Mouse (Mus musculus) forelimb bud, embryonic 11.5 days (tissue): ENCODE measurements at regions not wholly inside any gene's neighbourhood (a gene's known extent, or its start where the extent isn't known, plus 50 kb on each side); places are given as distances from the start of the nearest gene placed in this dataset.
"Not testable (repeated sequence)": the region's sequence is repeated elsewhere in the genome, so short reads cannot be mapped to it uniquely, and the experiment has no call there.

ENCODE experiments used
- DNase-seq: peaks from one replicate; pipeline ENCODE4 v3.0.0-alpha.2; 2012; ENCODE audit warnings: low read depth, low spot score

DNA sequence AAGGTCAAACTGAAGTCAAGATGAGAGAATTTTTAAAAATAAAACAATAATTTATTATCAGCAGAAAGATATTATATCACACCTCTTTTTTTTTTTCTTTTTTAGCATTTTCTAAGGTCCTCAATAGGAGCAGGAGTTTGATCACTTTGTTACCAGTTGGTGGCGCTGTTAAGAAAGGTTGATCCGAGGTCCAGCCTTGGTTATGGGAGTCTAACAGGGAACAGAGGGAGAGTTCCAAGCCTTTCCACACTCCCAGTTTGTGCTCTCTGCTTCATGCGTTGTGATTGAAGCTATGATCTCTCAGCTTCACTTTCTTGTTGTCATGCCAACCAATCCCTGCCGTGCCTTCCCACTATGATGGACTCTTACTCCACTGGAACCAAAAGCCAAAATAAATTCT lies 83.8 kb downstream of the Fam174a start:
- DNase-seq: no peak

DNA sequence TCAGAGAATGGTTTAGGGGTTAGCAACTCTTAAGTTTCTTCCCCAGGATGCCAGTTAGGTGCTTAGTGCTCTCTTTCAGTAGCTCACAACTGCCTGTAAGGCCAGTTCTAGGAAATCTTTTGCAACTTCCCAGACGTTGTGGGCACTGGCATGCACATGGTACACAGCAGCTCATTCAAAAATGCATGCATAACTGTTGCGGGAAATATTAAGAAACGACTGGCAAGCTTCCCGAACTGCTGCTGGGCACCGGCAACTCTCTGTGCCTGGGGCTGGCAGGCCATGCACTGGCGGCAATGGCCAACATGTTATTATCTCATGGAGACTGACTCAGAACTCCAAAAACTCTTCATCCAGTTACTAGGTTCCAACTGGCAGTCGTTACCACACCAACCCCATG lies 86.3 kb downstream of the Fam174a start:
- DNase-seq: no peak

DNA sequence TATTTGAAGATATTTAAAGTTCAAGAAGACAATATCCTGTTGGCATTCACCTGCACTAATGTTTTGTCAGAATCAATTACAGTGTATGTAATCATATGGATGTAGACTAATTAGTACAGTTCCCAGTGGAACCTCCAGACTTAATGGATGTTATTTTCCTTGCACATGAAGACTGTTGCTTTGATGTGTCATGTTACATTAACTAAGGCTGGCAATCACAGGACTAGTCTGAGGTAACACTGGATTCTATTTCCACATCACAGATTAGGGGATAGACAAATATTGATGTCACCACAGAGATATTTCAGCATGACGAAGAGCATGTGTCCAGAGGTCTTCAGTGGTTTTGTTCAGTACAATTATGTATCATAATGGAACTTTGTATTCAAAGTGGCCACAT lies 108.8 kb downstream of the Fam174a start:
- no peak for DNase-seq

DNA sequence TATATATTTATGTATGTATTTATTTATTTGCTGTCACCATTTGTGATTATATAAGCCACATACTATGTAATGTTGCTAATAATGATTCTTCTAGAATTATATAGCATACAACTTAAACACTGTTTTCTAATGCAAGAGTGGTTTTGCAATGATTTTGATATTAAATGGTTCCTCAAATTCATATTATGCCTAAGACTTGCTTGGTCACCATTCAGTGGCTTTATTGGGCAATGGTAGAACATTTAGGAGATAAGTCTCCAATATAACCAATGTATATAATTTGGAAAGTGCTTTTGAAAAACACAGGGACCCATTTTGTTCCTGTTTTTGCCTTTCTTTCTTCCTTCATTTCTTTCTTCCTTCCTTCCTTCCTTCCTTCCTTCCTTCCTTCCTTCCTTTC lies 112.0 kb downstream of the Fam174a start:
- no peak for DNase-seq

DNA sequence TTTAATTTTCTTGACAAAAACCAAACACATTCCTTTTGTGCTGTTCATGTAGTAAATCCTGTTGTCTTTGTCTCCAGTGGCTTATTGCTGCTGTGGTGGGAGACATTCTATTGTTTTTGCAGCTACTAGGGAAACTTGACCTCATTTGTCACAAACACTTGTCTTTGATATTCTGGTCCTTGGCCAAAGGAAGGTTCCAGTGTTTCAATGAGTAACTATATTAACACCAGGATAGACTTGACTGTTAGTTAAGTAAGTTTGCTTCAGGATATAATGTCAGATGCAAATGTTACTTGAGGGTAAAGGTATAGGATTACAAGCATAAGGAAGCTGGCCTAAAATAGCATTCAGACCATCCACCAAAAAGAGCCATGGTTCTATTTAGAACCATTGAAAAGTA lies 123.7 kb downstream of the Fam174a start:
- no peak for DNase-seq

DNA sequence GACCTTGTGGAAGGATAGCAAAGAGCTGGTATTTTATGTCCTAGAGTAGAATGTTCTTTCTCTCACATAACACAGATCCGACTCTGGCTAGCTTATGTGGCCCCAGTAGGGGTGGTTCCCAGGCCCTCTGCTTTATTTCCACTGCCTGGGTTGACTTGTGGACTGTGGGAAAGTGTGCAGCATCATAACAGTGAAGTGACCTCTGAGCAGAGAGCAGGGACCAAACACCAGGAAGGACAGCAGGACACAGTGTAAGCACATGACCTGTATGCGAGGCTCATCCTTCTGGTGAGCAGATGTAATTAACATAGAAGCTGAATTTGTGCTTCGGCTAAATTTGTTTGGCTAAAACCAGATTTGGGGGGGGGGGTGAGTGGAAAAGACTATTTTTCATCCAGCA lies 132.1 kb downstream of the Fam174a start:
- no peak for DNase-seq

DNA sequence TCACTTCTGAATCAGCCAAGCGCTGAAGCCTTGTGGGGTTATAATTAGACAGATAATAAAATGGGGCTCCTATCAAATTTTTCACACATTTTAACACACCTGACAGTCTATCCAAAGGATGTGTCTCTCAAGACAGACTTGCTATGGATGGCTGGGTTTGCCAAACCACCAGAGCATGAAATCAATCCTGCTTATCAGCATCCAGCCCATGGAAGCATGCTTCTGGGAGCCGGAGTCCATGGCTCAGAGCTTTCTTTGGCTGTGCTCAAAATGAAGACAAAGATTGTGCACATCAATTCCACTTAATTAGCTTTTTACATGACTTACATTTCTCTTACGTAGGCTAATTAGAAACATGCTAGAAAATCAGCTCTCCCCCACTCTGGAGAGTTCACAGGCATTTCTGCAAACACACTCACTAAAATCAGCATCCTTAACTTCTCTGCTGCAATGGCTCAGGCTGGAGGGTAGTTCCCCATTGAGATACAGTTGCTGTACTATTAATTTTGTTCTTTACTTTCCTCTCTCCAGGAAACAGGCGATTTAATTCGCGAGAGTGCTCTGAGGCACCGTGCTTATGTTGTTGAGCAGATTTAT lies 135.6 kb downstream of the Fam174a start:
- peak; percentile 13 for DNase-seq

DNA sequence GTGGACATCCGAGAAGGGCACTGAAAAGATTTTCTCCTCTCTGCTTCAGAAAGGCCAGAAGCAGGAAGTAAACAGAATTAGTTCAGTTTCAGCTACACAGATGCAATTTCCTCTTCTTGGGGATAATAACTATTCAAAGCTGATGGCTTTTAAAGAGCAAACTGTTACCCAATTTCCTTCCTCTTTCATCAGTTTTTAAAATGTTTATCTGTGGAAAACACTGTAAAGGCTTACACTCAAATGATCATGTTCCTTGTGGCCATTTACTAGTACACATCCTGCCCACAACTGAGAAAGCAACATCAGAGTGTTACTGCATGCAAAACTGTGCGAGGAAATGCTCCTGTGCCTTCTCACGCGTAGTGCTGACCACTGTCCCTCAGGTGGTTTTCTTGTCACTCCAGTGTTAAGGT lies 137.5 kb downstream of the Fam174a start:
- no peak for DNase-seq

DNA sequence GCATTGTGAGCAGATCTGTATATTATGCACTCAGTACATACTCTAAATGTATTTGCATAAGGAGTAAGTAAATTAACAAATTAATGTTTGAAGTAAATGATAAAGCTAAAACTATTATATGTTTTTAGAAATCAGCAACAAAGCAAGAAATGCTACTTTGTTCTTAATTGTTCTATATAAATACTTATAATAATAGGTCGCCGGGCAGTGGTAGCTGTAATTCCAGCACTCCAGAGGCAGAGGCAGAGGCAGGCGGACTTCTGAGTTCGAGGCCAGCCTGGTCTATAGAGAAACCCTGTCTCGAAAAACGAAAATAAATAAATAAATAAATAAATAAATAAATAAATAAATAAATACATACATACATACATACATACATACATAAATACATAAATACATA lies 138.3 kb downstream of the Fam174a start:
- peak; percentile 92 for DNase-seq

DNA sequence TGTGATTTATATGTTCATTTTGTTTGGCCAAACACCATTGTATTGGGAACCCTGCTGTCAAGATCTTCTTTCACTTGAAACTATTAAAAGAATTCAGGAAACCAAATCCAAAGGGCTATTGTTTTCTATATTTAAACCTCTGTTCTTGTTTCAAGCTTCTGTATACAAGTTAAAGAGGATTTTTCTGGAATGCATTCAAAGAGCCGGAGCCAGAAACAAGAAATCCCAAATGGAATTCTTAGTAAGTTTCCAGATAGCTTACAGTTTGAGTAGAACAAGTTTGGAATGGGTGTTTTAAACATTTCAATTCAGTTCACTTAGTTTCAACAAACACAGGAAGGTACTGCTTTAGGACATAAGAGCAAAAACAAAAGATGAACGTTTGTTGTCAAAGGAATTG lies 140.8 kb downstream of the Fam174a start:
- no peak for DNase-seq

DNA sequence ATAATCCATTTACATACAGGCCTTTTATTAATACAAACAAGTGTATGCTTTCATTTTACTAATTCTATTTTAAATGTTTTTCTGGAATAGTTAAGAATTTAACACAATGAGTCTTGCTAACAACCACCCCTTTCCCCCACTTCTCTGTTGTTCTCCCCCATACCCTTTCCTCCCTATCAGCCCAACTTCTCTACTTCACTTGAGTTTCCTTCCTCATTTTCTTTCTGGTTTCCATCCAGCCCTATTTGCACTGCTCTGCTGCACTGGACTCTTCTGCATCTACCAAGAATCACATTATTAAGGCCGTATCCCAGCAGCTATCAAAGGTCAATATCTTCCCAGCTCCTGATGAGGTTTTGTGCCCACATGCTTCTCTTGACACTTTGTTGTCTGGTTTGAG lies 145.9 kb downstream of the Fam174a start:
- DNase-seq: no peak

DNA sequence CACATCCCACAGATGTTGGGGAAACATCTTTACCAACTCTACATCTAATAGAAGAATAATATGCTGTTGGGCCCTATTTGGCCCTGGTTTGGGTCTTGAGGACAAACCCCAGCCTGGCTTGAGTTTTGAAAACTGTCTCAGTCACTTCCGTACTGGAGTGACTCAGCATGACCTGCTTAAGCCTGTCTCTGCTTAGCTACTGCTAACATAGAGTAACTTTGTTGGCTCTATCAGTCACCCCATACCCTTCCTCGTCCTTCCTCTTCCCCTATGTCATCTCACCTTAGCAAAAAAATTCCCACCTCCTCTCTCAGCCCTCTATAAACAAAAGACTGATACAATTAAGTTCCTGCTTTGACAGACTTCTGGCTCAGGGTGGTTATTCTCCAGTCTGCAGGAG lies 154.7 kb downstream of the Fam174a start:
- DNase-seq: no peak

DNA sequence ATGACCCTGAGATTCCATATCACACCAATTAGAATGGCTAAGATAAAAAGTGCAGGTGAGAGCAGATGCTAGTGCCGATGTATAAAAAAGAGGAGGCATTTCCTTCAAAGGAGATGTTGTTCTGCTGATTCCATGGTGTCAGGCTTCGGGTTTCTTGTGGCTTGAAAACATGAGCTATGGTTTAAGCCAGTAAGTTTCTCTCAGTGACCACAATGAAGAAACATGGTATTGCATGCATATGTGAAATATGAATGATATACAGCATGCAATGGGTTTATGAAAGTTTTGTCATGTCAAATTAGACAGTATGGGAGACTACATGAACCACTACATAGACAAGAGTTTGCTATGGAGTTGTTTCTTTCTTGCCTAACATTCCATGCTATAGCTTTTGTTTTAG lies 155.3 kb downstream of the Fam174a start:
- no peak for DNase-seq

DNA sequence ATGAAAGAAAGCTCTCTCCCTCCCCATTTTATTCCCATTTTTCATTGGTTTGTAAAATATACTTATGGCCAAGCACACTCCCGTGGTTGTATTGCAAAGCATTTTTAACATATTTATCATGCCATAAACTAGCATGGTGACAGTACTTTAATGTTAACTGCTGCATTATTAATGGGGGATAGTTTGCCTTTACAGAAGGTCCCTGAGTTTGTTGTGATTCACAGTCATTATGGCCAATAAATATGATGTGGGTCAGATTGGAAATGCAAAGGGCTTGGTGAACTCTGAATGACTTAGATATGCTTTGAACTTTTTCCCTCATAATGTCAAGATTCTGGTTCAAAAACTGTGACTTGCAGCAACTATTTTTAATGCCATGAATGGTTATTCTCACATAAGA lies 157.1 kb downstream of the Fam174a start:
- DNase-seq: no peak

DNA sequence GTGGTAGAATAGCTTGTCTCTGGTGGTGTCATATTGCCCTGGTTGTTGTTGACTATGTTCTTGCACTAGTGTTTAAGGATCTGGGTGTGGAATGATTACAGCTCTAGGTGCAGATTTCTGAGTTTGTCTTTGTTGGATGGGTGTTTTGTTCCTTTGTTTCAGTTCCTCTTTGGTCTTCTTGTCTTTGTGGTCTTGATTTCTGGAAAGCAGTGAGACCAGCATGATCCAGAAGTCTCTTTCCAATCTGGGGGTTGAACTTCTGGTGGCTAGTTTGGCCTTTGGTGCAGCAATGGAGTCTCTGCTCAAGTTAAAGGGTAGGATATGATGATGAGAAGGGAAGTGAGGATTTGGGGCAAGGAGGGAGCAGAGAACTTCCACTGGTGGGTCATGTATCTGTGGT lies 174.4 kb downstream of the St8sia4 start:
- no peak for DNase-seq

DNA sequence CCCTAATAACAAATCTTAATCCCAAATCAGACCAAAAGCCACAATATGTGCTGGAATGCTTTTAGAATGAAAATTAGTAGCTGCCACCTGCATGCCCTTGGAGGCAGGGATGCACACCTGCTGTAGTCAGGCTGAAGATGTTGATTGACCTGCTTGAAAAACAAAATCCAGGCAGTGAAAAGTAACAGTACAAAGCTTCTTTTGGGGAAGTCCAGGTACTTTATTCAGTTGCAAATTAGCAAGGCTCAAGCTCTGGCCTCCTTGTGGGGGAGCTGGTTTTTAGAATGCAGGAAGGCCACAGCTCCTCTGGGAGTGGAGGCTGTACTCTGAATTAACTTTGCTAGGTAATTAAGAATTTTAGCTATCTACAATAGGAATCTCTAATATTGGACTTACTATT lies 166.7 kb downstream of the St8sia4 start:
- DNase-seq: not testable (repeated sequence)

DNA sequence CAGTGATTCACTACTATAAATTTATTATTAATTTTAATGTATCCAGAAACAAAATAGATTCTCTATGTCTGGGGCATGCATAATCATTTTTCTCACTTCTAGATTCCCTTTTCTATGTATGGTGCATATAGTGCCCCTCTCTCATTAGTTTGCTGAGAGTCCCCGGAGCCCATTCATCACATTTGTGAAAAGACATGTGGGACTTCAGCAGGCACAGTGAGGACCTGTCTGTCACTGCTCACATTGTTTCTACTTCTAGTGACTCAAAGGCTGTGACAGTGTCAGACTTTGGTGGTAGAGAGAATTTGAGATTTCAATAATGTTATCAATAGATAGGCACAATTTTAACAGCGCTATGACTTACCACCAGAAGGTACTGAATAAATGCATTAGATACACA lies 158.7 kb downstream of the St8sia4 start:
- DNase-seq: no peak

DNA sequence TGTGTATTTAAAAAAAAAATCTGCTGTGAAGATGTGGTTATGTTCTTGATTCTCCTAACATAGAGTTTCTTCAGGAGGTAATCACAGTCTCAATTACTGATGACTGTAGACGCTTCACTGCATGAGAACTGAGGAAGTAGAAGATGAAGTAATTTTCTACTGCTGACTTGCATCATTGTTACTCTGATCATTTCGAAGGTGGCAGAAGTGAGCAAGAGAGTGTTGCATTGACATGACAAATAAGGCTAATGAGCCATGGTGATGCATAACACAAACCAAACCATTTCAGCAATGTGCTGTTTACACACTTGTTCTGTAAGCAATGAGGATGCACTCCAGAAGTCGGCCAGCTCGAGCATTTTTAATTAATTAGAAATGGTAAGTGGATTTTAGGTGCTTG lies 138.6 kb downstream of the St8sia4 start:
- DNase-seq: no peak

DNA sequence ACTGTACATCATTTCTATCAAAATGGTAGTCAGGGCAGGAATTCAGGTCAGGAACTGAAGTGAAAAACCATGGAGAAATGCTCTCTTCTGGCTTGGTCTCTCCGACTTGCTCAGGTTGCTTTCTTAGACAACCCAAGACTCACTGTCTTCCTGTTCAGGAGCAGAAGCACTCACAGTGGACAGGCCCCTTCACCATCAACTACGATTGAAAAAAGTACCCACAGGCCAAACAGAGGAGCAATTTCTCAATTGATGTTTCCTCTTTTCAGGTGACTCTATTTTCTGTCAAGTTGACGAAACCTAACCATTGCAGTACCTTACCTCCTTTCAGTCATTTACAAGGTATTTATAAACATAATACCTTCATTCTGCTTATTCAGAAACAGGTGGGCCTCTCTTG lies 136.4 kb downstream of the St8sia4 start:
- DNase-seq: no peak
